Mouse (Mus musculus): ENCODE data around the gene Insrr. TPM values are rescaled to one million over a fixed set of nuclear protein-coding genes. Genes with fewer than 3 reads are reported as not detected.

Gene Insrr
- polyA plus RNA-seq, 1 experiment from 2014 or later, result 0.04 TPM

- Histone ChIP-seq H3K27ac (ENCODE audit: low read length) (no peak overlapping the region), H3K4me3 (ENCODE audit: low read length) (no peak overlapping the region), H3K9ac (ENCODE audit: low read length) (no peak overlapping the region; the same call in 1 of the 2 replicates), H3K9me3 (ENCODE audit: control insufficient read depth, low read length) (no peaks in the 10 kb centered on the region), H3K4me1 (replicated peaks; ENCODE audit: control insufficient read depth, insufficient read depth, low read length) (peaks cover 45% of the 10 kb centered on the region), H3K4me2 (ENCODE audit: low read depth, low read length) (no peak overlapping the region), H3K36me3 (ENCODE audit: control insufficient read depth, insufficient read depth, low read length) (no peaks in the 10 kb centered on the region), H3K27me3 (ENCODE audit: control insufficient read depth, insufficient read depth, low read depth, low read length) (no peaks in the 10 kb centered on the region)
- 59% methylated on average over 20 of the region's 20 CpGs for WGBS
- ATAC-seq (ENCODE audit: low read depth), result no peak
Observed at GRCm38 (mm10) chr3:87761408-87762375, 35.1 kb upstream of the Insrr start.

GRCm38 (mm10) chr3:87763202-87763601 is 33.5 kb upstream of the Insrr start:
- no peak for ATAC-seq (ENCODE audit: low read depth)
- Histone ChIP-seq H3K27me3 (ENCODE audit: control insufficient read depth, insufficient read depth, low read depth, low read length) (no peaks in the 10 kb centered on the region), H3K9me3 (ENCODE audit: control insufficient read depth, low read length) (no peaks in the 10 kb centered on the region), H3K27ac (ENCODE audit: low read length) (peak overlapping the region; percentile 97), H3K4me3 (ENCODE audit: low read length) (peak overlapping the region; percentile 11), H3K36me3 (ENCODE audit: control insufficient read depth, insufficient read depth, low read length) (no peaks in the 10 kb centered on the region), H3K4me2 (ENCODE audit: low read depth, low read length) (peak overlapping the region; percentile 48), H3K9ac (ENCODE audit: low read length) (peak overlapping the region; percentile 56), H3K4me1 (replicated peaks; ENCODE audit: control insufficient read depth, insufficient read depth, low read length) (peaks cover 60% of the 10 kb centered on the region)
- 26% methylated on average over 4 of the region's 4 CpGs for WGBS

GRCm38 (mm10) chr3:87763683-87764289 is 33.0 kb upstream of the Insrr start:
- WGBS, result 14% methylated on average over 15 of the region's 15 CpGs
- no peaks in the 10 kb centered on the region for H3K9me3 ChIP-seq (ENCODE audit: control insufficient read depth, low read length)
- H3K27me3 ChIP-seq (ENCODE audit: control insufficient read depth, insufficient read depth, low read depth, low read length), result no peaks in the 10 kb centered on the region
- no peaks in the 10 kb centered on the region for H3K36me3 ChIP-seq (ENCODE audit: control insufficient read depth, insufficient read depth, low read length)
- ATAC-seq (ENCODE audit: low read depth), result peak; percentile 71
- peak overlapping the region; percentile 56 for H3K9ac ChIP-seq (ENCODE audit: low read length)
- peak overlapping the region; percentile 48 for H3K4me2 ChIP-seq (ENCODE audit: low read depth, low read length)
- H3K4me1 ChIP-seq (replicated peaks; ENCODE audit: control insufficient read depth, insufficient read depth, low read length), result peaks cover 58% of the 10 kb centered on the region
- peak overlapping the region; percentile 97 for H3K27ac ChIP-seq (ENCODE audit: low read length)
- H3K4me3 ChIP-seq (ENCODE audit: low read length), result peak overlapping the region; percentile 23

GRCm38 (mm10) chr3:87764506-87764905 is 32.2 kb upstream of the Insrr start:
- H3K9me3 ChIP-seq (ENCODE audit: control insufficient read depth, low read length), result no peaks in the 10 kb centered on the region
- 10% methylated on average over 10 of the region's 10 CpGs for WGBS
- H3K4me1 ChIP-seq (replicated peaks; ENCODE audit: control insufficient read depth, insufficient read depth, low read length), result peaks cover 57% of the 10 kb centered on the region
- H3K4me3 ChIP-seq (ENCODE audit: low read length), result peak overlapping the region; percentile 23
- peak; percentile 32 for ATAC-seq (ENCODE audit: low read depth)
- peak overlapping the region; percentile 56 for H3K9ac ChIP-seq (ENCODE audit: low read length)
- H3K36me3 ChIP-seq (ENCODE audit: control insufficient read depth, insufficient read depth, low read length), result no peaks in the 10 kb centered on the region
- H3K27me3 ChIP-seq (ENCODE audit: control insufficient read depth, insufficient read depth, low read depth, low read length), result no peaks in the 10 kb centered on the region
- peak overlapping the region; percentile 97 for H3K27ac ChIP-seq (ENCODE audit: low read length)
- peak overlapping the region; percentile 48 for H3K4me2 ChIP-seq (ENCODE audit: low read depth, low read length)

- Histone ChIP-seq H3K4me1 (replicated peaks; ENCODE audit: control insufficient read depth, insufficient read depth, low read length) (peaks cover 57% of the 10 kb centered on the region), H3K9ac (ENCODE audit: low read length) (peak overlapping the region; percentile 56), H3K4me3 (ENCODE audit: low read length) (peak overlapping the region; percentile 23), H3K27me3 (ENCODE audit: control insufficient read depth, insufficient read depth, low read depth, low read length) (no peaks in the 10 kb centered on the region), H3K9me3 (ENCODE audit: control insufficient read depth, low read length) (no peaks in the 10 kb centered on the region), H3K27ac (ENCODE audit: low read length) (peak overlapping the region; percentile 97), H3K36me3 (ENCODE audit: control insufficient read depth, insufficient read depth, low read length) (no peaks in the 10 kb centered on the region), H3K4me2 (ENCODE audit: low read depth, low read length) (peak overlapping the region; percentile 48)
- 18% methylated on average over 10 of the region's 10 CpGs for WGBS
- peak; percentile 55 for ATAC-seq (ENCODE audit: low read depth)
Observed at GRCm38 (mm10) chr3:87765091-87765490, 31.7 kb upstream of the Insrr start.

GRCm38 (mm10) chr3:87765631-87766283 is 31.0 kb upstream of the Insrr start:
- Histone ChIP-seq H3K4me3 (ENCODE audit: low read length) (peak overlapping the region; percentile 23; the same call in 1 of the 2 replicates), H3K27ac (ENCODE audit: low read length) (peak overlapping the region; percentile 97), H3K4me1 (replicated peaks; ENCODE audit: control insufficient read depth, insufficient read depth, low read length) (peaks cover 57% of the 10 kb centered on the region), H3K27me3 (ENCODE audit: control insufficient read depth, insufficient read depth, low read depth, low read length) (no peaks in the 10 kb centered on the region), H3K4me2 (ENCODE audit: low read depth, low read length) (peak overlapping the region; percentile 48), H3K9ac (ENCODE audit: low read length) (peak overlapping the region; percentile 56), H3K36me3 (ENCODE audit: control insufficient read depth, insufficient read depth, low read length) (no peaks in the 10 kb centered on the region), H3K9me3 (ENCODE audit: control insufficient read depth, low read length) (no peaks in the 10 kb centered on the region)
- no peak for ATAC-seq (ENCODE audit: low read depth)
- 68% methylated on average over 5 of the region's 5 CpGs for WGBS

- ATAC-seq (ENCODE audit: low read depth), result no peak
- Histone ChIP-seq H3K9me3 (ENCODE audit: control insufficient read depth, low read length) (no peaks in the 10 kb centered on the region), H3K27ac (ENCODE audit: low read length) (peak overlapping the region; percentile 97), H3K4me1 (replicated peaks; ENCODE audit: control insufficient read depth, insufficient read depth, low read length) (peaks cover 57% of the 10 kb centered on the region), H3K9ac (ENCODE audit: low read length) (peak overlapping the region; percentile 56; the same call in 1 of the 2 replicates), H3K27me3 (ENCODE audit: control insufficient read depth, insufficient read depth, low read depth, low read length) (no peaks in the 10 kb centered on the region), H3K4me3 (ENCODE audit: low read length) (peak overlapping the region; percentile 4; the same call in 1 of the 2 replicates), H3K4me2 (ENCODE audit: low read depth, low read length) (peak overlapping the region; percentile 48), H3K36me3 (ENCODE audit: control insufficient read depth, insufficient read depth, low read length) (no peaks in the 10 kb centered on the region)
- WGBS, result 77% methylated on average over 3 of the region's 3 CpGs
Observed at GRCm38 (mm10) chr3:87766284-87766667, 30.5 kb upstream of the Insrr start.

GRCm38 (mm10) chr3:87767764-87768163 is 29.0 kb upstream of the Insrr start:
- Histone ChIP-seq H3K9ac (ENCODE audit: low read length) (peak overlapping the region; percentile 72), H3K4me3 (ENCODE audit: low read length) (peak overlapping the region; percentile 62), H3K27ac (ENCODE audit: low read length) (peak overlapping the region; percentile 77), H3K27me3 (ENCODE audit: control insufficient read depth, insufficient read depth, low read depth, low read length) (no peaks in the 10 kb centered on the region), H3K36me3 (ENCODE audit: control insufficient read depth, insufficient read depth, low read length) (no peaks in the 10 kb centered on the region), H3K9me3 (ENCODE audit: control insufficient read depth, low read length) (no peaks in the 10 kb centered on the region), H3K4me1 (replicated peaks; ENCODE audit: control insufficient read depth, insufficient read depth, low read length) (peaks cover 46% of the 10 kb centered on the region), H3K4me2 (ENCODE audit: low read depth, low read length) (peak overlapping the region; percentile 65)
- ATAC-seq (ENCODE audit: low read depth), result no peak
- WGBS, result 59% methylated on average over 8 of the region's 8 CpGs

- H3K36me3 ChIP-seq (ENCODE audit: control insufficient read depth, insufficient read depth, low read length), result no peaks in the 10 kb centered on the region
- WGBS, result 23% methylated on average over 6 of the region's 6 CpGs
- H3K4me1 ChIP-seq (replicated peaks; ENCODE audit: control insufficient read depth, insufficient read depth, low read length), result peaks cover 42% of the 10 kb centered on the region
- H3K4me2 ChIP-seq (ENCODE audit: low read depth, low read length), result peak overlapping the region; percentile 65
- H3K27me3 ChIP-seq (ENCODE audit: control insufficient read depth, insufficient read depth, low read depth, low read length), result no peaks in the 10 kb centered on the region
- H3K9me3 ChIP-seq (ENCODE audit: control insufficient read depth, low read length), result no peaks in the 10 kb centered on the region
- H3K27ac ChIP-seq (ENCODE audit: low read length), result peak overlapping the region; percentile 77
- H3K9ac ChIP-seq (ENCODE audit: low read length), result peak overlapping the region; percentile 72
- H3K4me3 ChIP-seq (ENCODE audit: low read length), result peak overlapping the region; percentile 62
- no peak for ATAC-seq (ENCODE audit: low read depth)
Observed at GRCm38 (mm10) chr3:87768431-87768830, 28.3 kb upstream of the Insrr start.

All from lung, embryonic 16.5 days (tissue).